22 mouse cellular contexts compared by ENCODE assay signal in the genomic region with DNA sequence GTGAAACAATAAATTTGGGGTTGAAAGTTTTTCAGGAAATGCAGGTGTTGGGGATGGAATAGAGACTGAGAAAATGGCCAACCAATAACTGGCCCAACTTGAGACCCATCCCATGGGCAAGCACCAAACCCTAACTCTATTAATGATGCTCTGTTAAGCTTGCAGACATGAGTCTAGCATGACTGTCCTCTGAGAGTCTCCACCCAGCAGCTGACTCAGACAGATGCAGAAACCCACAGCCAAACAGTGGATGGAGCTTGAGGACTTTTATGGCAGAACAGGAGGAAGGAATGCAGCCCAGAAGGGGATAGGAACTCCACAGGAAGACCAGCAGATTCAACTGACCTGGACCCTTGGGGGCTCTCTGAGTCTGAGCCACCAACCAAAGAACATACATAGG. TPM values are rescaled to one million over a fixed set of nuclear protein-coding genes. Genes with fewer than 3 reads are reported as not detected.
A peak's percentile ranks its signal among the peaks of the same experiment; 100 is the strongest.
DNase-seq lines count a peak whose midpoint lies in the region; TF ChIP-seq lines count a peak whose summit lies in the region.
"Had no signal": no experiment of that assay in that cellular context is flagged by ENCODE, and none has a peak within 500 bp of the region (broad histone marks: within the 10 kb centered on the region; RNA-seq: fewer than 3 reads in every experiment).

No protein-coding gene starts in this region.

- H3K27me3 ChIP-seq in heart, embryonic 10.5 days (ENCODE audit: insufficient read depth, poor library complexity, severe bottlenecking), result no peaks in the 10 kb centered on the region
- H3K27me3 ChIP-seq: CH12.LX; embryonic facial prominence, embryonic 13.5 days; embryonic facial prominence, embryonic 15.5 days; forebrain, embryonic 13.5 days; forebrain, embryonic 15.5 days; Patski had no signal

- 0 out of 2 replicates have a peak, but pooled peaks cover 2% of the 10 kb centered on the region for H3K9me3 ChIP-seq in heart, embryonic 10.5 days

- H3K36me3 ChIP-seq in heart, embryonic 10.5 days, result no peaks in the 10 kb centered on the region
- H3K36me3 ChIP-seq: embryonic facial prominence, embryonic 13.5 days; embryonic facial prominence, embryonic 15.5 days; forebrain, embryonic 15.5 days; G1E had no signal

- TF ChIP-seq CTCF in embryonic fibroblast, embryonic 13.5 days (IDR thresholded peaks at IDR 0.05; ENCODE audit: borderline replicate concordance, insufficient read depth, low read length), result no peak

- peak; percentile 55 for DNase-seq in 3T3-L1 (ENCODE audit: low read depth, low spot score)
- peak; percentile 16 for DNase-seq in Muller cell, postnatal 12 days (ENCODE audit: inconsistent ontology term)
- DNase-seq in adrenal gland, postnatal 25 days, result no peak
- no peak for DNase-seq in layer of hippocampus, adult 9-11 months
- no peak for DNase-seq in heart, embryonic 10.5 days (ENCODE audit: low spot score)
- DNase-seq: adrenal gland, adult 8-10 months; adrenal gland, postnatal 14 days; cerebellum, adult 11-12 months; cerebellum, adult 8-10 months; cerebellum, adult 9-11 months; cerebellum, postnatal 14 days; cerebellum, postnatal 36 days; embryo, embryonic 11 days; forebrain, postnatal 0 days had no signal

- peaks cover 3% of the 10 kb centered on the region; the same call in 1 of the 2 replicates for H3K4me1 ChIP-seq in embryonic fibroblast, embryonic 13.5 days (ENCODE audit: control insufficient read depth, insufficient read depth, low read length)
- H3K4me1 ChIP-seq in heart, embryonic 10.5 days, result no peaks in the 10 kb centered on the region
- H3K4me1 ChIP-seq: embryonic facial prominence, embryonic 15.5 days had no signal

- no peak overlapping the region for H3K4me3 ChIP-seq in embryonic fibroblast, embryonic 13.5 days (ENCODE audit: insufficient read depth, low read length)
- no peak overlapping the region for H3K4me3 ChIP-seq in heart, embryonic 10.5 days
- H3K4me3 ChIP-seq: embryonic facial prominence, embryonic 13.5 days; embryonic facial prominence, embryonic 15.5 days; forebrain, embryonic 13.5 days; forebrain, embryonic 15.5 days had no signal

- peak overlapping the region; percentile 69; the same call in 1 of the 2 replicates for H3K27ac ChIP-seq in embryonic fibroblast, embryonic 13.5 days (ENCODE audit: insufficient read depth, low read length)
- no peak overlapping the region for H3K27ac ChIP-seq in heart, embryonic 10.5 days
- H3K27ac ChIP-seq: embryonic facial prominence, embryonic 13.5 days; embryonic facial prominence, embryonic 15.5 days; forebrain, embryonic 13.5 days; forebrain, embryonic 15.5 days had no signal

- no peak for TF ChIP-seq POLR2A in embryonic fibroblast, embryonic 13.5 days (IDR thresholded peaks at IDR 0.05; ENCODE audit: low read depth, low read length)

RNA-seq across cellular contexts. Expression of a gene that starts 32.8 kb away (rescaled TPM):
- 56.4 and 64.6 TPM in 2 replicates for polyA plus RNA-seq in embryonic fibroblast, embryonic 13.5 days (2011; ENCODE audit: insufficient read length, low read depth, missing spikeins)
- 47.7 and 49.6 TPM in 2 replicates for total RNA-seq in adrenal gland, postnatal 25 days (2021)
- polyA plus RNA-seq in heart, embryonic 10.5 days (2016; fragmentation: Nextera tagmentation; extraction: Ambion mirVana), result 12.9 and 20.8 TPM in 2 replicates

Comparison
In these comparisons a context has a peak if more than half of its experiments do, and no peak if none do; other contexts are left out.
1. DNase-seq: peak in 3T3-L1 (single experiment) and Muller cell, postnatal 12 days (single experiment); none in adrenal gland, postnatal 25 days (single experiment), layer of hippocampus, adult 9-11 months (single experiment) and heart, embryonic 10.5 days (single experiment).